Mouse (Mus musculus) CH12F3 (cell line): ENCODE measurements around the gene Pced1b.

ENCODE experiments used
- in situ Hi-C: fragments of 300-500 bp; cut with MboI; formaldehyde crosslinking; loops from 2 replicates; pipeline ENCODE4 v1.14.3; 2020; ENCODE audit warnings: low sequenced_read_pairs

Gene Pced1b

GRCm38 (mm10) chr15:97284201-97284600, 37.3 kb downstream of the Pced1b start:
- in situ Hi-C loops = no loop called here

GRCm38 (mm10) chr15:97285665-97286212, 38.8 kb downstream of the Pced1b start:
- in situ Hi-C loops = no loop called here

DNA sequence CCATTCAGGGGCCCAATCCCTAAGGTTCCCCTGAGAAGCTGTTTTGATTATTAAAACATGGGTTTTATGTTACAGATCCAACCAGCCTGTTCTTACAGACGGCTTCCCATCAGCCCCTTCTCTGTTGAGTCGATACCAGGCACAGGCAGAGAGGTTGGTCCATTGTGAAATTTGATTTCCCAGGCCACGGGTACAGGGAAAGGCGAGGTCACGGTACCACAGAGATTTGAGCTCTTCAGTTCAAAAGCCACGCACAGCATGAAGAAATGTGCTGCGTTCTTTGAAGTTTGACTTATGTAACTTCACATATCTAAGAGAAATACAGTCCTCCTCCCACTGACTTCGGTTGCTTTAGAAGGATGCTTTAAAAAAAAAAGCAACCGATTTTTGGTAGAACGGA, 39.8 kb downstream of the Pced1b start:
- in situ Hi-C loops = no loop called here

- in situ Hi-C loops = no loop called here
Observed at GRCm38 (mm10) chr15:97287436-97288143, 40.7 kb downstream of the Pced1b start.

DNA sequence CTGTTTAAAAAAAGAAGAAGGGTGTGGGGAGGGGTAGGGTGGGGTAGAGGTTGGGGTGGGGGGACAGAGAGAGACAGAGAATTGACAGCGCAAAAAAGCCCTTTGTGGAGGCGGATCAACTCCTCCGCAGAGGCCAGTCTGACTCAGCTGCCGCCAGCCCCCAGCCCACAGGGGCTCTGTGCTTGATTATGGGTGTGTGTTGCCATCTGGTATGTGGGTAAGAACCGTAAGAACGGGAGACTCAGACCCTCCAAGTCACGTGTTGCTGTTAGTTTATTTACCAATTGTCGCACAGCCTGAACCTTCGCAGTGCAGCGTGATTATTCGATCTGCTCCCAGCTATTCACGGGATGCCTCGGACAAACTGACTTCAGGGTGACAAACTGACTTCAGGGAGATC, 41.8 kb downstream of the Pced1b start:
- in situ Hi-C loops = no loop called here

- in situ Hi-C loops = no loop called here
Observed at GRCm38 (mm10) chr15:97289176-97289575, 42.3 kb downstream of the Pced1b start.

DNA sequence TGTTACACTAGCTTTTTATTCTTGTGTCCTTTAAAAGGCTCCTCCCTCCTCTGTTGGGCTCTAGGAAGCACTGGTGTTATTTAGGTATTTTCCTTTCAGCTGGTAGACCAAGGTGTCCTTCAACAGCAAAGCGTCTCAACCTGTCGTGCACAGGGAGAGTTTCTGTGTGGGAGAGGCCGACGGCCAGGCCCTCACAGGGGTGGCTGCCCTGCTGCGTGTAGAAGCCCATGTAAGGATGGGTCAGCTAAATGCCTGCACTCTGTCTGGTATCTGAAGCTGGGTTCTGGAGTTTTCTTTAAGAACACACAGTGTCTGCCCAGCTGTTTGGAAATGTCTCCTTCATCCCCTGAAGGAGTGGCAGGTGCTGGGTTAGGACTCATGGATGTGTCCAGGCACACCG, 43.4 kb downstream of the Pced1b start:
- in situ Hi-C loops = no loop called here

DNA sequence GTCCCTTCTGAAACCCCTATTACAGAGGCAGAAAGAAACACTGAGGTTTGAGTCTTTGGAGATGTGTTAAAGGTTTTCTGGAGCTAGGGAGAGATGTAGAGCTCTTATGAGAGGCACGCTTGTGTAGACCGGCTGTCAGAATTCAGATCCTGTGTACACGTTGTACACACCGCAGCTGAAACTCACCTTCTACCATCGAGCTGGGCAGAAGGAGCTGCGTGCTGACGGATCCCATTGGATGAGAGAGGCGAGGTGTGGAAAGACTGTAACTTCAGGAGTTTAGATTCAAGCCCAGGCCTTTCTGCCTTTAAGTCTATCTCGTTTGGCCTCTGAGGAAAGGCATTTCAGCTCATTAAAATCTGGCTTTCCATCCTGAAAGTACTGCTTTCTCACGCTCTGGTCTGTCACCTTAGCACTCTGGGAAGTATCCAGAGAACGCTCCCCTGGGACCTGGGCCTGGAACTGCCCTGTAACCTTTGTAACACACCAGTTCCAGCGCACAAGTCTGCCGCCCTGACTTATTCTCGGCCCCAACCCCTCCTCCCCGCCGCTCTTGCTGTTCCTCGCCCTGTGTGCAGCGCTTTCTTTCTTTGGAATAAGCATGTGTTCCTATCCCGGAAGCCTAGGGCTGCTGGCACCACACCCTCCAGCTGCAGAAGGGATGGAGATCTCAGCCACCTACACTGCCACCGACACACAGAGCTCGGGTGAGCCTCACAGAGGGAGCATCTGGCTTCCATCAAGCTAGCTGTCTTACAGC, 44.6 kb downstream of the Pced1b start:
- in situ Hi-C loops = no loop called here

DNA sequence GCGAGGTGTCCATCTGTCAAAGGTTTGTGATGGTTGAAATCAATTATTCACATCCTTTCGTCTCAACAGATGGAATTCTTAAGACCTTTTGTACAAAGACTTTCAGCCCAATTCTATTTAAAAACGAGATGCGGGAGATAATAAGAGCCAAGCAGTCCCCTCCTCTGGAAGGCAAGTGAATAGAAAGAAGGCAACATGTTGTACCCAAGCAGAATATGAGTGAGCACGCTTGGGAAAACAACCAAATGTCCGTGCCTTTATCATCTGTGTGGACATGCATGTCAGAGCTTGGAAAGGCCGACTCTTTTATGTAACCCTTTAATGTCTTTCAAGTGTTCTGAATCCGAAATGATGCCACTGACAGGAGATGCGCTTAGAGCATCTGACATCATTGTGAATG, 61.0 kb downstream of the Pced1b start:
- in situ Hi-C loops = no loop called here

- in situ Hi-C loops = no loop called here
Observed at GRCm38 (mm10) chr15:97309533-97309932, 62.6 kb downstream of the Pced1b start.

DNA sequence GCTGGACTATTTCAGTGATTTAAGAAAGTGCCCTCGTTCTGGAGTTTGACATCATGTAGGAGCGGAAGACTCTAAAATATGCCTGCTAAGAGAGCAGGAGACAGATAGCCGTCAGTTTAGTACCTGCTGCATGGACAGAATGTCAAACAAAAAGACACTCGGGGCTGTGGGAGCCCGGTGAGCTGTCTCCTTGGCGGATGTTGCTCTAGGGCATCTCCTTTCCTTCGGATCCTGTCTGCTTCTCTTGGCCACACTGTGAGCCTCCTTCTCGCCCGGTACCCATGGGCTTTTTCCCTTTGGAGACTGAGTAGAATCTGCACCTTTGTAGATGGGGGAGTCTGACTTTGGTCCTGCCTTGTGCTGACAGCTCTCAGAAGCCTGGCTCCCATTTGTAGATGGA, 63.3 kb downstream of the Pced1b start:
- in situ Hi-C loops = no loop called here

- in situ Hi-C loops = no loop called here
Observed at GRCm38 (mm10) chr15:97311211-97311610, 64.3 kb downstream of the Pced1b start.

- in situ Hi-C loops = no loop called here
Observed at GRCm38 (mm10) chr15:97311937-97312336, 65.0 kb downstream of the Pced1b start.

- in situ Hi-C loops = no loop called here
Observed at GRCm38 (mm10) chr15:97314720-97315421, 68.0 kb downstream of the Pced1b start.

GRCm38 (mm10) chr15:97315422-97315757, 68.5 kb downstream of the Pced1b start:
- in situ Hi-C loops = no loop called here

DNA sequence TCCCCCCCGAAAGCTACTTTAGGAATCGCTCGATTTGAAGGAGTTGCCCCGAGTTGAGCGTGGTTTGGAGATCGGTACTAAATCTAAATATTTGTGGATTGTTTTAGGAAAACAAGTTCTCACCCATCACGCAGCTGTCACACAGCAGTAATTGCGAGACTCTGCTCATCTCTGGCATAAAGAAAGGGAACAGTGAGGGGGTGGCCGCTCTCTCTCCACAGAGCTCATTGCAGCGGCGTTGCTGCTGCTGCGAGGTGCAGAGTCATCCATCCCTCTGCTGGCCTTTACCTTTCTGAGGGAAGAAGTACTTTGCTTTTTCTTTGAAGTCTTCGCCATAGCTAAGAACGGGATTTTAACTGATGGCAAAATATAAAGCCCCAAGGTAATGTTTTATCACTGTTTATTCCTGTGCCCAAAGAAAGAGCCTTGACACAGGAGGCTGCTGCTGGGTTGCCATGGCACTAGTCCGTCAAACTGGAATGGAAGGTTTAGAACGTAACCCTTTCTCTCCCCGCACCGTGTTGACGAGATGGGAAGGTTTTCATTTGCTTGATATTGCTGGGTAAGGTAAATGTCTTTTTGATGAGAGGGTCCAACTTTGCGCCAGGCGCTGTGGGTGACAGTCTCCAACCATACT, 71.6 kb downstream of the Pced1b start:
- in situ Hi-C loops = no loop called here

GRCm38 (mm10) chr15:97322821-97323220, 75.9 kb downstream of the Pced1b start:
- in situ Hi-C loops = no loop called here

DNA sequence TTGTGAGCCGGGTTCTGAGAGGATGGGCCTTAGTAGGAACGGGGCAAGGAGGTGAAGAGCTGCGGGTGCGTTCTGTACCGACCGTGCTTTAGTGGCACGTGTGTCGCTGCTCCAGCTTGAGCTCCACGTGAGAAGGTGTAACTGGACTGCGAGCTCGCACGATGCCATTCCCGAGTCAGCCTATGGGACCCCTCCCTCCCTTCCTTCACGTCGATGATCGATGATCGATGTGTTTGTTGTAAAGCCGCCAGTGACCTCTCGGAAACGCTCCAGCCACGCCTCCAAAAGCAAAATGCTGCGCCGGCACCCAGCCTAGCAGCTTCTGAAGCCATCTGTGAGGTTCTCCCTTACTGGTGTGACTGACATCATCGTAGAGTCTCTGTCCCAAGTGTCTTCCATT, 76.6 kb downstream of the Pced1b start:
- in situ Hi-C loops = no loop called here

DNA sequence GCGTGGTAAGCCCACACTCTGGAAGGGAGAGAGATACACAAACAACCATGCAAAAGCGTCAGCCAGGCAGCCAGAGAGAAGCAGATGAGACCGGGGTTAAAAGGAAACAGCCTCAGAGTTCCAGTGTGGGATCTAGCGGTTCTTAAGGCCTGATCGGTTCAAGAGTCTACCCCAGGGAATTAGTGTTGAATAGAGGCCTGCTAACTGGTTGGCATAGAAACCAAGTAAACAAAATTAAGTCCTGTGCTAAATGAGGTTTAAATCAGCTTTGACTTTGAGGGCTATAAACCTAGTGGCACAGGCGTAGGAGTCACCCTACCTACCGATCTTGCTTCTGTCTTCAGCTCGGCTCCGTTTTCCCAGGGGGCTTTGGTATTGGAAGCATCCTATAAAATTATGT, 77.4 kb downstream of the Pced1b start:
- in situ Hi-C loops = no loop called here

DNA sequence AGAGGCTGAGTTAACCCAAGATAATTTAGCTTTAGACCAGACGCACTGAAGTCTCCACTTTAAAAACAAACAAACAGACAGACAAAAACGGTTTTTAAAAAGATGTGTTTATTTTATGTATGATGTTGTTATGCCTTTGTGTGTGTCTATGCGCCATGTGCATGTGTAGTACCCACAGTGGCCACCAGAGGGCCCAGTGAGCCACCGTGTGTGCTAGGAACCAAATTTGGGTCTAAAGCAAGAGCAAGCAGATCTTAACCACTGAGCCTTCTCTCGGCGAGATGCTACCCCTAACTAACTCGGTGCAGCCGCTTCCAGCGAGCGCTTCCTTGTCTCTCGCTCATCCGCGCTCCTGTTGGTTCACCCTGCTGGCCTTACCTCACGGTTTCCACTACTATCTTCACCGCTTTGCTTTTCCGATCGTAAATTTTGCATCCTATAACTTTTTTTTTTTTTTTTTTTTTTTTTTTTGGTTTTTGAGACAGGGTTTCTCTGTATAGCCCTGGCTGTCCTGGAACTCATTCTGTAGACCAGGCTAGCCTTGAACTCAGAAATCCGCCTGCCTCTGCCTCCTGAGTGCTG, 80.7 kb downstream of the Pced1b start:
- in situ Hi-C loops = no loop called here

DNA sequence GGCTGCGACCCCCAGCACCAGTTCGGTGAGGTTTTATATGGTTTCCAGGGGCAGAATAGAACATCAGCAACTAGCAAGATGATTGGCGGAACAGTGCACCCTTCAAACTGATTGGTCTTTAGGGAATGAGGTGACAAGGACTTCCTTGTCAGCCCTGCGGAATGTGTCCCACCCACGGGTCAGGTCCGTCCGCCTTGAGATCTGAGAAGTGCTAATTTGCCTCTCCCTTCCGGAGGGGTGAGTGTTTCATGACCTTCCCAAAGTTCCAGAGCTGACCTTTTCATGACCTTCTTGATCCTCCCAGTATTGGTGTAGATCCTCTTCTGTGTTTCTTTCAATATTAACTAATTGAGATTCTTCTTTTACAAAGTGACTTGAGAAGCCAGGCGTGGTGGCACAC, 85.7 kb downstream of the Pced1b start:
- in situ Hi-C loops = no loop called here
